Comparison of ENCODE assay signal across 39 mouse cellular contexts in genomic region chr13:32846221-32846620, GRCm38 (mm10). TPM values are rescaled to one million over a fixed set of nuclear protein-coding genes. Genes with fewer than 3 reads are reported as not detected.
"Had no signal": no experiment of that assay in that cellular context is flagged by ENCODE, and none has a peak within 500 bp of the region (broad histone marks: within the 10 kb centered on the region; RNA-seq: fewer than 3 reads in every experiment).

No protein-coding gene starts in this region.

- H3K27me3 ChIP-seq: heart, embryonic 12.5 days; hindbrain, embryonic 13.5 days; hindbrain, embryonic 15.5 days; kidney, embryonic 15.5 days; limb, embryonic 12.5 days; liver, embryonic 13.5 days; liver, embryonic 15.5 days had no signal

- H3K9ac ChIP-seq: heart, embryonic 12.5 days; hindbrain, embryonic 13.5 days; hindbrain, embryonic 15.5 days; kidney, embryonic 15.5 days; limb, embryonic 12.5 days; liver, embryonic 13.5 days; liver, embryonic 15.5 days had no signal

- H3K4me3 ChIP-seq: gastrocnemius, adult 2 months; heart, embryonic 10.5 days; heart, embryonic 12.5 days; hindbrain, embryonic 10.5 days; hindbrain, embryonic 13.5 days; hindbrain, embryonic 15.5 days; kidney, embryonic 15.5 days; limb, embryonic 10.5 days; limb, embryonic 12.5 days; liver, embryonic 13.5 days; liver, embryonic 15.5 days had no signal

- H3K4me2 ChIP-seq: heart, embryonic 12.5 days; hindbrain, embryonic 13.5 days; hindbrain, embryonic 15.5 days; kidney, embryonic 15.5 days; limb, embryonic 12.5 days; liver, embryonic 11.5 days; liver, embryonic 13.5 days; liver, embryonic 15.5 days had no signal

- DNase-seq: gastrocnemius, adult 2 months; gastrocnemius, postnatal 10 days; gastrocnemius, postnatal 25 days; heart, adult 18-20 months; heart, postnatal 10 days; heart, postnatal 4 days; kidney, adult 11 months; kidney, adult 2 months; kidney, adult 9 months; kidney, postnatal 14 days; kidney, postnatal 36 days; layer of hippocampus, adult 9-11 months; layer of hippocampus, postnatal 36 days; liver; liver, embryonic 13.5 days had no signal

- H3K9me3 ChIP-seq: heart, embryonic 10.5 days; heart, embryonic 12.5 days; hindbrain, embryonic 10.5 days; hindbrain, embryonic 13.5 days; hindbrain, embryonic 15.5 days; kidney, embryonic 15.5 days; limb, embryonic 10.5 days; limb, embryonic 12.5 days; liver, embryonic 13.5 days; liver, embryonic 15.5 days had no signal

- ATAC-seq: hindbrain, postnatal 0 days; intestine, embryonic 16.5 days had no signal

- H3K4me1 ChIP-seq: hindbrain, embryonic 13.5 days had no signal

- H3K36me3 ChIP-seq: heart, embryonic 10.5 days; heart, embryonic 12.5 days; hindbrain, embryonic 10.5 days; hindbrain, embryonic 13.5 days; hindbrain, embryonic 15.5 days; kidney, embryonic 15.5 days; limb, embryonic 10.5 days; limb, embryonic 12.5 days; liver, embryonic 13.5 days; liver, embryonic 15.5 days had no signal

- H3K27ac ChIP-seq: gastrocnemius, adult 2 months; heart, embryonic 10.5 days; hindbrain, embryonic 10.5 days; hindbrain, embryonic 13.5 days; hindbrain, embryonic 15.5 days; hindbrain, postnatal 0 days; kidney, embryonic 15.5 days; kidney, postnatal 0 days; limb, embryonic 10.5 days; limb, embryonic 12.5 days; liver, embryonic 13.5 days; liver, embryonic 15.5 days had no signal

RNA-seq across cellular contexts. Expression of gene D930007J09Rik, which starts 43.6 kb away (rescaled TPM):
- total RNA-seq: gastrocnemius, adult 2 months; gastrocnemius, postnatal 10 days; gastrocnemius, postnatal 25 days; granulocyte monocyte progenitor cell, adult 5-6 weeks; heart, adult 18-20 months; heart, adult 8-10 months; heart, postnatal 25 days; heart, postnatal 4 days; hindbrain, postnatal 0 days had no signal
- polyA plus RNA-seq: heart, embryonic 10.5 days; heart, embryonic 12.5 days; heart, embryonic 14.5 days; heart, embryonic 16.5 days; hindbrain, embryonic 10.5 days; hindbrain, embryonic 13.5 days; hindbrain, embryonic 15.5 days; hindbrain, postnatal 0 days; intestine, embryonic 14.5 days; intestine, embryonic 16.5 days; kidney, adult 2 months; kidney, embryonic 15.5 days; kidney, postnatal 0 days; large intestine, adult 2 months; limb, embryonic 10.5 days; limb, embryonic 12.5 days; liver, embryonic 11.5 days; liver, embryonic 13.5 days; liver, embryonic 15.5 days had no signal

RNA-seq across cellular contexts. Expression of gene Serpinb1c, which starts 51.8 kb away (rescaled TPM):
- total RNA-seq: granulocyte monocyte progenitor cell, adult 5-6 weeks; hindbrain, postnatal 0 days; layer of hippocampus, adult 18-20 months; left cerebral cortex, adult 18-20 months; left cerebral cortex, postnatal 14 days had no signal
- polyA plus RNA-seq: heart, embryonic 10.5 days; heart, embryonic 14.5 days; hindbrain, embryonic 10.5 days; hindbrain, embryonic 13.5 days; hindbrain, embryonic 15.5 days; hindbrain, postnatal 0 days; intestine, embryonic 14.5 days; intestine, embryonic 16.5 days; kidney, embryonic 15.5 days; kidney, postnatal 0 days; large intestine, adult 2 months; limb, embryonic 10.5 days; limb, embryonic 12.5 days; limb, embryonic 14.5 days; liver, embryonic 13.5 days; liver, embryonic 15.5 days had no signal
